Mouse (Mus musculus) ES-Bruce4 (cell line): ENCODE data around the gene Dnmbp. TPM values are rescaled to one million over a fixed set of nuclear protein-coding genes. Genes with fewer than 3 reads are reported as not detected.

ENCODE experiments used
- H3K27ac ChIP-seq: 2 replicates; pipeline ENCODE4 v1.5.1; 2012; ENCODE audit warnings: low read length, inconsistent platforms; ENCODE audit not compliant: insufficient read depth
- H3K27me3 ChIP-seq: 2 replicates; pipeline ENCODE4 v1.6.1; 2012; ENCODE audit warnings: mild to moderate bottlenecking, low read length, inconsistent platforms; ENCODE audit not compliant: control insufficient read depth, poor library complexity, insufficient read depth, severe bottlenecking
- H3K36me3 ChIP-seq: 2 replicates; pipeline ENCODE4 v1.6.1; 2012; ENCODE audit warnings: inconsistent platforms, mild to moderate bottlenecking, low read length, moderate library complexity; ENCODE audit not compliant: control insufficient read depth, poor library complexity, insufficient read depth, severe bottlenecking
- H3K4me1 ChIP-seq: one replicate; pipeline ENCODE4 v1.8.1; 2011; ENCODE audit warnings: low read length; ENCODE audit not compliant: control insufficient read depth, insufficient read depth
- H3K4me3 ChIP-seq: 2 replicates; pipeline ENCODE4 v1.5.1; 2011; ENCODE audit warnings: low read depth, mild to moderate bottlenecking, low read length
- H3K9ac ChIP-seq: 2 replicates; pipeline ENCODE4 v1.6.1; 2012; ENCODE audit warnings: low read depth, mild to moderate bottlenecking, inconsistent platforms; ENCODE audit not compliant: poor library complexity, severe bottlenecking
- H3K9me3 ChIP-seq: replicated peaks from 2 replicates; pipeline ENCODE4 v1.6.1; 2012; ENCODE audit warnings: mild to moderate bottlenecking, low read length, inconsistent platforms; ENCODE audit not compliant: control insufficient read depth, poor library complexity, insufficient read depth, severe bottlenecking
- CTCF ChIP-seq: IDR thresholded peaks from one replicate; pipeline ENCODE4 v1.8.1; 2011; ENCODE audit warnings: low read depth, low read length
- EP300 ChIP-seq: IDR thresholded peaks from 2 replicates; pipeline ENCODE4 v1.6.1; 2011; ENCODE audit warnings: low read depth, low read length; ENCODE audit not compliant: insufficient read depth
- POLR2A ChIP-seq: IDR thresholded peaks from one replicate; pipeline ENCODE4 v1.8.1; 2011; ENCODE audit warnings: low read length; ENCODE audit not compliant: insufficient read depth
- polyA plus RNA-seq: library from polyadenylated mRNA; stranded (reverse); fragments of >200 nt; gene quantifications from 2 replicates; pipeline ENCODE4 v1.2.4, GENCODE M21; 2011; ENCODE audit warnings: low read depth; ENCODE audit not compliant: missing spikeins, insufficient read depth, insufficient read length

Gene Dnmbp
- polyA plus RNA-seq, 1 experiment, result 18.6 TPM

- Histone ChIP-seq H3K4me1 (peaks cover 5% of the 10 kb centered on the region), H3K27ac (peak overlapping the region; percentile 11; the same call in 1 of the 2 replicates), H3K9me3 (no peaks in the 10 kb centered on the region), H3K4me3 (no peak overlapping the region), H3K27me3 (no peaks in the 10 kb centered on the region; the same call in 1 of the 2 replicates), H3K36me3 (no peaks in the 10 kb centered on the region), H3K9ac (no peak overlapping the region)
- TF ChIP-seq POLR2A (no peak), EP300 (no peak), CTCF (no peak)
These were observed 136.1 kb downstream of the Dnmbp start for GRCm38 (mm10) chr19:43803866-43804265.

- Histone ChIP-seq H3K9ac (no peak overlapping the region), H3K27ac (no peak overlapping the region), H3K27me3 (no peaks in the 10 kb centered on the region), H3K4me3 (no peak overlapping the region), H3K9me3 (no peaks in the 10 kb centered on the region), H3K36me3 (no peaks in the 10 kb centered on the region), H3K4me1 (peaks cover 2% of the 10 kb centered on the region)
- TF ChIP-seq EP300, result no peak
- TF ChIP-seq POLR2A, result no peak
- TF ChIP-seq CTCF, result no peak
These were observed 138.5 kb downstream of the Dnmbp start for GRCm38 (mm10) chr19:43801427-43802051.

GRCm38 (mm10) chr19:43797216-43797615 lies 142.8 kb downstream of the Dnmbp start:
- no peaks in the 10 kb centered on the region for H3K4me1 ChIP-seq
- no peak overlapping the region for H3K4me3 ChIP-seq
- H3K9ac ChIP-seq, result no peak overlapping the region
- H3K27me3 ChIP-seq, result no peaks in the 10 kb centered on the region; the same call in 1 of the 2 replicates
- TF ChIP-seq EP300 (no peak), POLR2A (no peak), CTCF (no peak)
- H3K36me3 ChIP-seq, result no peaks in the 10 kb centered on the region
- H3K27ac ChIP-seq, result no peak overlapping the region
- no peaks in the 10 kb centered on the region for H3K9me3 ChIP-seq

Other genes with a start within 250 kb of the Dnmbp start
- 8.0 and 10.5 TPM in 2 replicates for gene Cutc, start 187.2 kb downstream of the Dnmbp start, polyA plus RNA-seq
- 29.9 and 31.0 TPM in 2 replicates for gene Cox15, start 187.2 kb downstream of the Dnmbp start, polyA plus RNA-seq
- gene Abcc2, start 158.0 kb downstream of the Dnmbp start, polyA plus RNA-seq, result not detected in 2 replicates
- gene Cpn1, start 46.4 kb upstream of the Dnmbp start, polyA plus RNA-seq, result 0.78 and 1.2 TPM in 2 replicates
- 0.31 TPM in 1 of 2 replicates, not detected in the other for gene Cyp2c23, start 89.0 kb upstream of the Dnmbp start, polyA plus RNA-seq
- 23.2 and 28.0 TPM in 2 replicates for gene Erlin1, start 129.6 kb upstream of the Dnmbp start, polyA plus RNA-seq
- gene Chuk, start 167.3 kb upstream of the Dnmbp start, polyA plus RNA-seq, result 56.0 and 70.0 TPM in 2 replicates
- 34.7 and 39.2 TPM in 2 replicates for gene Cwf19l1, start 195.7 kb upstream of the Dnmbp start, polyA plus RNA-seq
- gene Bloc1s2, start 206.3 kb upstream of the Dnmbp start, polyA plus RNA-seq, result 81.3 and 86.7 TPM in 2 replicates